Mouse (Mus musculus) erythroblast, embryonic 14.5 days (primary cell): Measurements from ENCODE around the gene Rab3a.

Source experiments
- GATA1 ChIP-seq: IDR thresholded peaks from 2 replicates; pipeline ENCODE4 v1.6.1; 2012; ENCODE audit warnings: low read length, inconsistent platforms, mixed read lengths
- TAL1 ChIP-seq: IDR thresholded peaks from 3 replicates; pipeline ENCODE4 v1.6.1; 2012; ENCODE audit warnings: low read length, inconsistent platforms, mixed read lengths

- no peak for TF ChIP-seq GATA1
- no peak for TF ChIP-seq TAL1
These were observed 37.7 kb upstream of the Rab3a start for GRCm38 (mm10) chr8:70716521-70717400.
